Comparison of ENCODE assay signal across 24 mouse cellular contexts in genomic region chr2:160515621-160516020, GRCm38 (mm10).
DNase-seq lines count a peak whose midpoint lies in the region; ATAC-seq lines count a peak whose summit lies in the region.
"Had no signal": no experiment of that assay in that cellular context is flagged by ENCODE, and none has a peak within 500 bp of the region (broad histone marks: within the 10 kb centered on the region; RNA-seq: fewer than 3 reads in every experiment).

No protein-coding gene starts in this region.

- H3K4me2 ChIP-seq in midbrain, embryonic 15.5 days: no peak overlapping the region
- H3K4me2 ChIP-seq: embryonic facial prominence, embryonic 12.5 days; forebrain, embryonic 13.5 days; forebrain, embryonic 15.5 days had no signal

- no peak overlapping the region for H3K27ac ChIP-seq in midbrain, embryonic 15.5 days
- H3K27ac ChIP-seq: embryonic facial prominence, embryonic 10.5 days; embryonic facial prominence, embryonic 12.5 days; forebrain, embryonic 13.5 days; forebrain, embryonic 15.5 days had no signal

- H3K4me3 ChIP-seq in midbrain, embryonic 15.5 days: no peak overlapping the region
- H3K4me3 ChIP-seq: embryonic facial prominence, embryonic 10.5 days; embryonic facial prominence, embryonic 12.5 days; forebrain, embryonic 13.5 days; forebrain, embryonic 15.5 days had no signal

- H3K4me1 ChIP-seq in midbrain, embryonic 15.5 days: peaks cover 1% of the 10 kb centered on the region; the same call in 1 of the 2 replicates

- DNase-seq in embryo, embryonic 10 days (ENCODE audit: low spot score): peak; percentile 27
- no peak for DNase-seq in embryo, embryonic 9.5 days (ENCODE audit: extremely low spot score)
- DNase-seq in ES-CJ7 (ENCODE audit: low read depth, low spot score) (peak; percentile 58), R1 (ENCODE audit: low read depth, low spot score) (peak; percentile 42)
- no peak for DNase-seq in right cerebral cortex, postnatal 4 days
- DNase-seq: adrenal gland, adult 8-10 months; adrenal gland, postnatal 14 days; adrenal gland, postnatal 36 days; B cell, adult 2 months; cerebellum, adult 11-12 months; cerebellum, adult 2 months; cerebellum, adult 9-10 months; cerebellum, postnatal 10 days; cerebellum, postnatal 25 days; embryo, embryonic 11 days; forebrain, postnatal 0 days had no signal

- no peak overlapping the region for H3K9ac ChIP-seq in midbrain, embryonic 15.5 days
- H3K9ac ChIP-seq: embryonic facial prominence, embryonic 12.5 days; forebrain, embryonic 13.5 days; forebrain, embryonic 15.5 days; forebrain, postnatal 0 days had no signal

- no peaks in the 10 kb centered on the region for H3K36me3 ChIP-seq in midbrain, embryonic 15.5 days (replicated peaks)
- H3K36me3 ChIP-seq: embryonic facial prominence, embryonic 10.5 days; embryonic facial prominence, embryonic 12.5 days; forebrain, embryonic 15.5 days had no signal

- H3K27me3 ChIP-seq in midbrain, embryonic 15.5 days (replicated peaks): no peaks in the 10 kb centered on the region
- H3K27me3 ChIP-seq: forebrain, embryonic 15.5 days had no signal

- WGBS in midbrain, embryonic 15.5 days: 73% methylated on average over 6 of the region's 6 CpGs

- ATAC-seq in midbrain, embryonic 15.5 days (replicated peaks): no peak
- ATAC-seq: activated CD4-positive, CD25-positive, alpha-beta regulatory T cell, adult 4 months; CD4-positive, CD25-positive, alpha-beta regulatory T cell, adult 4 months; forebrain, embryonic 13.5 days; forebrain, embryonic 15.5 days; forebrain, postnatal 0 days; Patski had no signal

- no peaks in the 10 kb centered on the region for H3K9me3 ChIP-seq in midbrain, embryonic 15.5 days
- H3K9me3 ChIP-seq: embryonic facial prominence, embryonic 10.5 days; embryonic facial prominence, embryonic 12.5 days; forebrain, embryonic 13.5 days; forebrain, embryonic 15.5 days had no signal

Comparison
In these comparisons a context has a peak if more than half of its experiments do, and no peak if none do; other contexts are left out.
1. DNase-seq: peak in embryo, embryonic 10 days (single experiment), ES-CJ7 (single experiment) and R1 (single experiment); none in embryo, embryonic 9.5 days (single experiment) and right cerebral cortex, postnatal 4 days (single experiment).